Mouse (Mus musculus) ES-E14 (cell line): ENCODE measurements around the gene E2f3.

Experiments
- ZC3H11A ChIP-seq: IDR thresholded peaks from 2 replicates; pipeline ENCODE4 v1.6.1; 2012; ENCODE audit warnings: low read depth, mild to moderate bottlenecking, inconsistent platforms, low read length, borderline replicate concordance
- ZNF384 ChIP-seq: IDR thresholded peaks from 2 replicates; pipeline ENCODE4 v1.6.1; 2012; ENCODE audit warnings: low read depth, low read length, inconsistent platforms

- TF ChIP-seq ZC3H11A (no peak), ZNF384 (no peak)
These were observed 48.7 kb upstream of the E2f3 start for GRCm38 (mm10) chr13:30034540-30034939.
